Mouse (Mus musculus) A20 (cell line): ENCODE results near the gene Fam178b.
A peak's percentile ranks its signal among the peaks of the same experiment; 100 is the strongest.

Experiments used
- DNase-seq: peaks from one replicate; pipeline ENCODE4 v3.0.0-alpha.2; 2011; ENCODE audit warnings: low read depth, low spot score

The Fam178b gene

GRCm38 (mm10) chr1:36524058-36524457 lies 158.9 kb downstream of the Fam178b start:
- no peak for DNase-seq

GRCm38 (mm10) chr1:36523332-36524013 lies 159.5 kb downstream of the Fam178b start:
- no peak for DNase-seq

DNA sequence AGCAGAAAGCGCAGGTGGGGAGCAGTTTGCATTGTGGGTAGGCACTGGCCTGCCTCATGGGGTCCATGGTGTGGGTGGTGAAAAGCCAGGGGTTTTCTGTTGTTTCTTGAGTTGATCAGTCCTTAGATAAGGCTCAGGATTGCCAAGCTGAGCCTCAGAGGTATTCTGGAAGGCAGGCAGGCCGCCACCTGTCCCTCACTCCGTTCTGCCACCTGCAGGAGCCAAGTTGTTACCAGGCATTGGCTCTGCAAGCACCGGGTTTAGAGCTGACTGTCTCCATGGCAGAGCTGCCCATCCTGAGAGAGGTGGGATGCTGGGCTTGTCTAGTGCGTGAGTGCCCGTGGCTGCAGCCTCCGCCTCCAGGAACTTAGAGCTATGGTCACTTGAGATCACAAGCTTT lies 160.8 kb downstream of the Fam178b start:
- no peak for DNase-seq

DNA sequence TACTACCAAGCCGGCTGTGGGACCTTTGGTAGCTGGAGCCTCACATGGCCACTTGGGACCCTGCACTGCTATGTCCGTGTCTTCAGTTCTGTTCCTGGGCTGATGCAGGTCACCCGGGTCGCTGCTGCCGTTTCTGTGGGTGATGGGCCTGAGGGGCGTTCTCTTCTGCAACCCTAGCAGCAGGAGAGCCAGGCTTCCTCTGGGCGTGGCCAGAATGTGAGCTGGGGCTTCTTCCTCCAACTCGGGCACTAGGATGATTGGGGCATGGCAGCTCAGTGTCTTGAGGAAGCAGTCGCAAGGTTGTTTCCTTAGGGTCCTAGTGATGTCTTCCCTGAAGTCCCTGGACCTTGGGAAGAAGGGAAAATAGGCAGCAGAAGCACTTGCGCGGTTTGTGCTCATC lies 163.4 kb downstream of the Fam178b start:
- DNase-seq: no peak

DNA sequence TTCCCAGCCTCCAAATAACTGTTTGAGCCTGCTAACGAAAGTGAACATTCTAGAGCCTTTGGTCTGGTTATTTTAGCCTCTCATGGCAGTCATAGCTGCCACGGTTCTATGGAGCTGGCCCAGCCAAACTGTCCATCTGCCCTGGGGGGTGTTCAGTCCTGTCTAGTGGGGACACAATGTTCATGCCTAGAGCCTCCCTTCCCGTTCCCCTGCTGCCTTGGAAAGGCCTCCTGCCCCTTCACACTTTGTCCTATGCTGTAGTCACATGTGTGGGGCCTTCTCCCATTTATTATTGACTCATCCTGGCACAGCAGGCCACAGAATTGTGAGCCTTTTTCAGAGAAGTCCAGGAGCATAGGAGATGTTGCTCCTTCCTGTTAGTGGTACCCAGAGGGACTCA lies 164.7 kb downstream of the Fam178b start:
- no peak for DNase-seq

GRCm38 (mm10) chr1:36513718-36514117 lies 169.3 kb downstream of the Fam178b start:
- peak; percentile 50 for DNase-seq

GRCm38 (mm10) chr1:36513310-36513709 lies 169.7 kb downstream of the Fam178b start:
- peak; percentile 15 for DNase-seq

DNA sequence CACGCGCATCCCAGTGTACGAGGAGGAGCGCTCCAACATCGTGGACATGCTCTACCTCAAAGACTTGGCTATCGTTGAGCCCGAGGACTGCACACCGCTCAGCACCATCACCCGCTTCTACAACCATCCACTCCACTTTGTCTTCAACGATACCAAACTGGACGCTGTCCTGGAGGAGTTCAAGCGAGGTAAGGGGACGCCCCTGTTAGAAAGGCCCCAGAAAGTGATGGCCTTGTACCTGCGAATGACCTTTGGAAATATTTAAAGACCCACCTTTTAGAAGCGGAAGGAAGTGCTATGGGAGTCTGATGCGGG lies 170.1 kb downstream of the Fam178b start:
- DNase-seq: no peak
